Mouse (Mus musculus) ES-Bruce4 (cell line): Measurements from ENCODE around the gene Dffb.

Experiments
- CTCF ChIP-seq: IDR thresholded peaks from one replicate; pipeline ENCODE4 v1.8.1; 2011; ENCODE audit warnings: low read depth, low read length
- EP300 ChIP-seq: IDR thresholded peaks from 2 replicates; pipeline ENCODE4 v1.6.1; 2011; ENCODE audit warnings: low read depth, low read length; ENCODE audit not compliant: insufficient read depth

GRCm38 (mm10) chr4:153992715-153993114 lies 17.8 kb upstream of the Dffb start:
- TF ChIP-seq EP300 (no peak), CTCF (no peak)
